Mouse (Mus musculus) heart, adult 2 months (tissue): ENCODE results near the gene Sult1a1. TPM values are rescaled to one million over a fixed set of nuclear protein-coding genes. Genes with fewer than 3 reads are reported as not detected.

ENCODE experiments used
- DNase-seq, 2 experiments: peaks; one replicate each; pipeline ENCODE4 v3.0.0; 2021
- H3K27ac ChIP-seq: fragments of 200-600 bp; 2 replicates; pipeline ENCODE4 v1.8.1; 2022
- H3K27me3 ChIP-seq: fragments of 200-500 bp; 2 replicates; pipeline ENCODE4 v1.6.1; 2012; ENCODE audit warnings: mild to moderate bottlenecking, low read length, inconsistent platforms, mixed read lengths; ENCODE audit not compliant: control insufficient read depth, insufficient read depth
- H3K36me3 ChIP-seq: fragments of 200-500 bp; 2 replicates; pipeline ENCODE4 v1.6.1; 2012; ENCODE audit warnings: low read length, inconsistent platforms; ENCODE audit not compliant: control insufficient read depth, insufficient read depth
- H3K4me1 ChIP-seq: fragments of 200-500 bp; 2 replicates; pipeline ENCODE4 v1.6.1; 2011; ENCODE audit warnings: low read length; ENCODE audit not compliant: control insufficient read depth, insufficient read depth
- H3K4me3 ChIP-seq: fragments of 200-600 bp; 2 replicates; pipeline ENCODE4 v1.8.1; 2022
- H3K79me2 ChIP-seq: fragments of 200-500 bp; replicated peaks from 2 replicates; pipeline ENCODE4 v1.6.1; 2012; ENCODE audit warnings: mild to moderate bottlenecking, inconsistent platforms, low read length, moderate library complexity, mixed read lengths; ENCODE audit not compliant: control insufficient read depth, insufficient read depth
- H3K9ac ChIP-seq: fragments of 200-500 bp; 2 replicates; pipeline ENCODE4 v1.6.1; 2012; ENCODE audit warnings: low read depth, mild to moderate bottlenecking, control low read depth, inconsistent platforms, low read length, mixed read lengths
- CTCF ChIP-seq: fragments of 200-600 bp; IDR thresholded peaks from 2 replicates; pipeline ENCODE4 v1.8.1; 2022; ENCODE audit warnings: antibody characterized with exemption, mild to moderate bottlenecking, moderate library complexity
- EP300 ChIP-seq: fragments of 200-500 bp; IDR thresholded peaks from 2 replicates; pipeline ENCODE4 v1.6.1; 2011; ENCODE audit warnings: low read depth, low read length, control low read depth; ENCODE audit not compliant: insufficient read depth
- POLR2A ChIP-seq: fragments of 200-500 bp; IDR thresholded peaks from 2 replicates; pipeline ENCODE4 v1.6.1; 2011; ENCODE audit warnings: mild to moderate bottlenecking, low read depth, low read length, control low read depth; ENCODE audit not compliant: insufficient read depth
- WGBS: fragments of 180-500 bp; shearing (Covaris S2); methylation state at CpG from one replicate; pipeline ENCODE4 v1.1.7; 2018; 5-methylcytosine and 5-hydroxymethylcytosine counted together
- intact Hi-C: fragments of 180-260 bp; cut with DNase I; formaldehyde crosslinking; loops from one replicate; pipeline ENCODE4 v1.15.1; 2025
- long read RNA-seq: library from polyadenylated mRNA; stranded (forward); transcript quantifications from one replicate; pipeline ENCODE4 v2.0.0, GENCODE M21; 2021
- polyA plus RNA-seq: library from polyadenylated mRNA; depleted of rRNA; stranded (reverse); fragments of >200 nt; gene quantifications from 2 replicates; pipeline ENCODE4 v1.2.3, GENCODE M21; 2012; rRNA removed
- total RNA-seq, 2 experiments: library from RNA; stranded (reverse); gene quantifications; 2 replicates each; pipeline ENCODE4 v1.2.3; 2021

The Sult1a1 gene
- total RNA-seq (10 to 100 TPM; 34.1 to 34.3 TPM), polyA plus RNA-seq (53.6 and 56.6 TPM in 2 replicates)
- long read RNA-seq, transcript Sult1a1-202 (8 exons, 1,289 nt), result major isoform, 28 of 33 reads
- long read RNA-seq, partial matches to known transcripts, result 2 of 33 reads
- long read RNA-seq, other reads (novel, unspliced or antisense), result 2 of 33 reads

- H3K4me1 ChIP-seq, result peaks cover 12% of the 10 kb centered on the region
- WGBS, result 0% methylated on average over 1 of the region's 1 CpGs
- H3K27ac ChIP-seq, result peak within 1 kb of the TSS; percentile 94
- H3K36me3 ChIP-seq, result peaks cover 16% of the 10 kb centered on the region
- intact Hi-C loops, result loop anchor here (2.0 kb wide), 1 partner anchor 33 kb away; no protein-coding TSS in a partner anchor
- TF ChIP-seq EP300, result peak; percentile 95
- TF ChIP-seq POLR2A, result peak; percentile 97
- no peak for TF ChIP-seq CTCF
- DNase-seq, result peak; percentile 73 to 80
- H3K9ac ChIP-seq, result peak within 1 kb of the TSS; percentile 86
- no peaks in the 10 kb centered on the region for H3K27me3 ChIP-seq
- peak within 1 kb of the TSS; percentile 56 for H3K4me3 ChIP-seq
- H3K79me2 ChIP-seq, result no peaks in the 10 kb centered on the region; the same call in 1 of the 2 replicates
These were observed at the start of gene Sult1a1 for GRCm38 (mm10) chr7:126676207-126676606. Sult1a1 (minus strand) TSS chr7:126676432.

- H3K36me3 ChIP-seq, result no peaks in the 10 kb centered on the region
- DNase-seq, result no peak
- H3K79me2 ChIP-seq, result no peaks in the 10 kb centered on the region
These were observed 49.4 kb upstream of the Sult1a1 start for GRCm38 (mm10) chr7:126725667-126726066.

GRCm38 (mm10) chr7:126725077-126725476 is 48.8 kb upstream of the Sult1a1 start:
- H3K9ac ChIP-seq, result no peak overlapping the region
- H3K27me3 ChIP-seq, result no peaks in the 10 kb centered on the region
- 49% methylated on average over 3 of the region's 3 CpGs for WGBS
- no peak overlapping the region for H3K4me3 ChIP-seq
- intact Hi-C loops, result no loop called here
- H3K36me3 ChIP-seq, result no peaks in the 10 kb centered on the region
- TF ChIP-seq EP300 (no peak), CTCF (no peak), POLR2A (no peak)
- no peak for DNase-seq
- no peaks in the 10 kb centered on the region for H3K79me2 ChIP-seq
- H3K4me1 ChIP-seq, result no peaks in the 10 kb centered on the region
- no peak overlapping the region for H3K27ac ChIP-seq

More at GRCm38 (mm10) chr7:126725667-126726066, 49.4 kb upstream of the Sult1a1 start:
- WGBS, result 66% methylated on average over 5 of the region's 5 CpGs
- H3K9ac ChIP-seq, result no peak overlapping the region
- H3K27ac ChIP-seq, result no peak overlapping the region
- no peak for TF ChIP-seq POLR2A
- TF ChIP-seq CTCF, result no peak
- TF ChIP-seq EP300, result no peak
- no peaks in the 10 kb centered on the region for H3K27me3 ChIP-seq
- intact Hi-C loops, result no loop called here
- H3K4me3 ChIP-seq, result no peak overlapping the region
- H3K4me1 ChIP-seq, result no peaks in the 10 kb centered on the region

GRCm38 (mm10) chr7:126721635-126722034 is 45.4 kb upstream of the Sult1a1 start:
- no peak overlapping the region for H3K9ac ChIP-seq
- TF ChIP-seq EP300, result no peak
- no peak for TF ChIP-seq CTCF
- no peak for TF ChIP-seq POLR2A
- no peak overlapping the region for H3K27ac ChIP-seq
- no peak overlapping the region for H3K4me3 ChIP-seq
- H3K27me3 ChIP-seq, result no peaks in the 10 kb centered on the region
- intact Hi-C loops, result no loop called here
- no peaks in the 10 kb centered on the region for H3K4me1 ChIP-seq
- no peaks in the 10 kb centered on the region for H3K36me3 ChIP-seq
- 91% methylated on average over 13 of the region's 13 CpGs for WGBS
- H3K79me2 ChIP-seq, result no peaks in the 10 kb centered on the region
- DNase-seq, result no peak

GRCm38 (mm10) chr7:126718787-126719337 is 42.6 kb upstream of the Sult1a1 start:
- H3K4me3 ChIP-seq, result no peak overlapping the region
- no peaks in the 10 kb centered on the region for H3K27me3 ChIP-seq
- DNase-seq, result no peak
- H3K36me3 ChIP-seq, result no peaks in the 10 kb centered on the region
- no peak overlapping the region for H3K9ac ChIP-seq
- intact Hi-C loops, result no loop called here
- 91% methylated on average over 5 of the region's 5 CpGs for WGBS
- H3K27ac ChIP-seq, result no peak overlapping the region
- TF ChIP-seq CTCF (peak; percentile 7; the same call in 1 of the 2 replicates), POLR2A (no peak), EP300 (no peak)
- H3K4me1 ChIP-seq, result no peaks in the 10 kb centered on the region
- H3K79me2 ChIP-seq, result no peaks in the 10 kb centered on the region

- Histone ChIP-seq H3K4me1 (no peaks in the 10 kb centered on the region), H3K36me3 (no peaks in the 10 kb centered on the region), H3K79me2 (no peaks in the 10 kb centered on the region), H3K4me3 (no peak overlapping the region), H3K27ac (no peak overlapping the region), H3K9ac (no peak overlapping the region), H3K27me3 (no peaks in the 10 kb centered on the region)
- 81% methylated on average over 3 of the region's 3 CpGs for WGBS
- DNase-seq, result no peak
- TF ChIP-seq POLR2A (no peak), CTCF (no peak), EP300 (no peak)
- intact Hi-C loops, result no loop called here
These were observed 41.3 kb upstream of the Sult1a1 start for GRCm38 (mm10) chr7:126717566-126717965.
